Mouse (Mus musculus) MEL (cell line): ENCODE data around the gene Pex10. TPM values are rescaled to one million over a fixed set of nuclear protein-coding genes. Genes with fewer than 3 reads are reported as not detected.

Experiments used
- DNase-seq: peaks from one replicate; pipeline ENCODE4 v3.0.0; 2011; ENCODE audit warnings: low read depth, low spot score
- H3K27ac ChIP-seq: 2 replicates; pipeline ENCODE4 v1.5.1; 2012; ENCODE audit warnings: low read depth, mild to moderate bottlenecking, control low read depth, low read length, moderate library complexity; ENCODE audit not compliant: control insufficient read depth
- H3K27me3 ChIP-seq, 2 experiments: fragments of 150-350 bp in 1 of 2; sonication (generic) in 1 of 2; 2 replicates each; pipeline ENCODE4 v1.6.1; 2012; ENCODE audit warnings: low read length in 2 of 2, mild to moderate bottlenecking in 2 of 2, improper control_type of control experiment in 1 of 2, moderate library complexity in 1 of 2; ENCODE audit not compliant: insufficient read depth in 2 of 2, control insufficient read depth in 1 of 2
- H3K36me3 ChIP-seq, 2 experiments: 2 replicates each; pipeline ENCODE4 v1.6.1; 2012 to 2014; ENCODE audit warnings: low read length in 2 of 2, improper control_type of control experiment in 1 of 2, inconsistent platforms in 1 of 2, mild to moderate bottlenecking in 1 of 2; ENCODE audit not compliant: insufficient read depth in 2 of 2, control insufficient read depth in 1 of 2
- H3K4me1 ChIP-seq, 2 experiments: fragments of 150-350 bp in 1 of 2; sonication (generic) in 1 of 2; 2 replicates each; pipeline ENCODE4 v1.6.1; 2012; ENCODE audit warnings: low read length in 2 of 2, improper control_type of control experiment in 1 of 2, mild to moderate bottlenecking in 1 of 2; ENCODE audit not compliant: insufficient read depth in 2 of 2, control insufficient read depth in 1 of 2
- H3K4me3 ChIP-seq, 2 experiments: fragments of 150-350 bp in 1 of 2; sonication (generic) in 1 of 2; 2 replicates each; pipeline ENCODE4 v1.5.1; 2012; ENCODE audit warnings: low read depth in 2 of 2, low read length in 2 of 2, mild to moderate bottlenecking in 2 of 2, moderate library complexity in 2 of 2, control low read depth in 1 of 2, improper control_type of control experiment in 1 of 2; ENCODE audit not compliant: control insufficient read depth in 1 of 2, insufficient read depth in 1 of 2
- H3K79me2 ChIP-seq: 2 replicates; pipeline ENCODE4 v1.6.1; 2012; ENCODE audit warnings: mild to moderate bottlenecking, low read length, moderate library complexity; ENCODE audit not compliant: control insufficient read depth, poor library complexity, insufficient read depth
- H3K9ac ChIP-seq: 2 replicates; pipeline ENCODE4 v1.6.1; 2012; ENCODE audit warnings: low read depth, mild to moderate bottlenecking, control low read depth, low read length, moderate library complexity; ENCODE audit not compliant: control insufficient read depth, poor library complexity, severe bottlenecking
- H3K9me3 ChIP-seq: fragments of 150-350 bp; sonication (generic); replicated peaks from 2 replicates; pipeline ENCODE4 v1.6.1; 2012; ENCODE audit warnings: mild to moderate bottlenecking, low read length, improper control_type of control experiment, moderate library complexity; ENCODE audit not compliant: insufficient read depth
- CHD1 ChIP-seq: IDR thresholded peaks from 2 replicates; pipeline ENCODE4 v1.6.1; 2012; ENCODE audit warnings: low read depth, mild to moderate bottlenecking, inconsistent platforms, low read length, improper control_type of control experiment
- CHD2 ChIP-seq: IDR thresholded peaks from 2 replicates; pipeline ENCODE4 v1.6.1; 2011; ENCODE audit warnings: low read length, improper control_type of control experiment
- E2F4 ChIP-seq: IDR thresholded peaks from 2 replicates; pipeline ENCODE4 v1.6.1; 2011; ENCODE audit warnings: low read depth, low read length, improper control_type of control experiment, borderline replicate concordance
- ELF1 ChIP-seq: IDR thresholded peaks from 2 replicates; pipeline ENCODE4 v1.6.1; 2014; ENCODE audit warnings: low read depth, mild to moderate bottlenecking, inconsistent platforms, low read length, improper control_type of control experiment, moderate library complexity
- MAFK ChIP-seq: IDR thresholded peaks from 2 replicates; pipeline ENCODE4 v1.6.1; 2011; ENCODE audit warnings: low read depth, mild to moderate bottlenecking, low read length, improper control_type of control experiment, borderline replicate concordance
- MAX ChIP-seq: IDR thresholded peaks from 2 replicates; pipeline ENCODE4 v1.6.1; 2011; ENCODE audit warnings: low read length, improper control_type of control experiment
- MXI1 ChIP-seq: IDR thresholded peaks from 2 replicates; pipeline ENCODE4 v1.6.1; 2011; ENCODE audit warnings: mild to moderate bottlenecking, low read depth, low read length, improper control_type of control experiment
- MYB ChIP-seq: IDR thresholded peaks from 2 replicates; pipeline ENCODE4 v1.6.1; 2011; ENCODE audit warnings: mild to moderate bottlenecking, low read depth, low read length, improper control_type of control experiment
- POLR2A ChIP-seq, 2 experiments: IDR thresholded peaks; 2 replicates each; pipeline ENCODE4 v1.6.1; 2011 to 2012; ENCODE audit warnings: low read length in 2 of 2, mild to moderate bottlenecking in 2 of 2, control low read depth in 1 of 2, improper control_type of control experiment in 1 of 2, low read depth in 1 of 2, moderate library complexity in 1 of 2; ENCODE audit not compliant: control insufficient read depth in 1 of 2, insufficient read depth in 1 of 2, poor library complexity in 1 of 2
- RAD21 ChIP-seq: IDR thresholded peaks from 2 replicates; pipeline ENCODE4 v1.6.1; 2011; ENCODE audit warnings: mild to moderate bottlenecking, low read depth, low read length, improper control_type of control experiment
- RCOR1 ChIP-seq: IDR thresholded peaks from 2 replicates; pipeline ENCODE4 v1.6.1; 2012; ENCODE audit warnings: low read depth, mild to moderate bottlenecking, inconsistent platforms, low read length, improper control_type of control experiment
- TAL1 ChIP-seq: IDR thresholded peaks from 2 replicates; pipeline ENCODE4 v1.6.1; 2012; ENCODE audit warnings: mild to moderate bottlenecking, inconsistent platforms, low read length, moderate library complexity, mixed read lengths
- TCF12 ChIP-seq: IDR thresholded peaks from 2 replicates; pipeline ENCODE4 v1.6.1; 2014; ENCODE audit warnings: low read depth, mild to moderate bottlenecking, inconsistent platforms, low read length, improper control_type of control experiment, moderate library complexity
- UBTF ChIP-seq: IDR thresholded peaks from 2 replicates; pipeline ENCODE4 v1.6.1; 2012; ENCODE audit warnings: low read depth, mild to moderate bottlenecking, inconsistent platforms, low read length, improper control_type of control experiment, moderate library complexity, borderline replicate concordance; ENCODE audit not compliant: insufficient read depth
- USF2 ChIP-seq, 2 experiments: IDR thresholded peaks; 2 replicates each; pipeline ENCODE4 v1.6.1; 2011 to 2012; ENCODE audit warnings: improper control_type of control experiment in 2 of 2, low read length in 2 of 2, borderline replicate concordance in 1 of 2, inconsistent platforms in 1 of 2, low read depth in 1 of 2, mild to moderate bottlenecking in 1 of 2; ENCODE audit not compliant: insufficient read depth in 1 of 2
- ZC3H11A ChIP-seq: IDR thresholded peaks from 2 replicates; pipeline ENCODE4 v1.6.1; 2012; ENCODE audit warnings: low read depth, mild to moderate bottlenecking, inconsistent platforms, low read length, improper control_type of control experiment
- ZMIZ1 ChIP-seq: IDR thresholded peaks from 2 replicates; pipeline ENCODE4 v1.6.1; 2012; ENCODE audit warnings: low read depth, mild to moderate bottlenecking, inconsistent platforms, low read length, improper control_type of control experiment, moderate library complexity
- ZNF384 ChIP-seq: IDR thresholded peaks from 2 replicates; pipeline ENCODE4 v1.6.1; 2012; ENCODE audit warnings: low read depth, mild to moderate bottlenecking, inconsistent platforms, low read length, improper control_type of control experiment
- polyA plus RNA-seq, 2 experiments: library from polyadenylated mRNA; stranded (reverse) in 1 of 2; unstranded in 1 of 2; fragments of >175 nt in 1 of 2; fragments of >200 nt in 1 of 2; gene quantifications; 2 replicates each; pipeline versions ENCODE4 v1.2.1 to v1.2.4; 2012; ENCODE audit warnings: low replicate concordance in 2 of 2, low read depth in 1 of 2; ENCODE audit not compliant: insufficient read length in 2 of 2, insufficient read depth in 1 of 2, missing spikeins in 1 of 2
- total RNA-seq: library from RNA; depleted of rRNA; stranded (reverse); fragments of 300-350 nt; gene quantifications from 2 replicates; pipeline ENCODE4 v1.2.3, GENCODE M21; 2012

Pex10 gene
- total and polyA plus RNA-seq, 3 experiments = 15.8 to 21.8 TPM; not detected in 1

GRCm38 (mm10) chr4:155065970-155066833 is 614 bp upstream of the Pex10 start (continued):
- TF ChIP-seq POLR2A (IDR thresholded peaks at IDR 0.05; ENCODE audit: control insufficient read depth in 1 of 2, insufficient read depth in 1 of 2, low read depth in 1 of 2, low read length in 2 of 2, poor library complexity in 1 of 2) = 0 out of 4 replicates have a peak, but pooled peaks of 1 of the 2 experiments have one; percentile 9
- no peak for TF ChIP-seq CHD2
- TF ChIP-seq ZNF384 = 0 out of 2 replicates have a peak, but pooled peaks have one; percentile 11
- peak; percentile 99 for TF ChIP-seq RAD21

- no peaks in the 10 kb centered on the region for H3K27me3 ChIP-seq
- H3K9ac ChIP-seq = peak overlapping the region; percentile 83; the same call in 1 of the 2 replicates
- H3K4me1 ChIP-seq = peaks cover 0 to 8% of the 10 kb centered on the region in 2 experiments; a peak in 1 of 4 replicates
- peaks cover 9% of the 10 kb centered on the region for H3K79me2 ChIP-seq
- no peak for TF ChIP-seq UBTF
- TF ChIP-seq MXI1 = no peak
- no peak for TF ChIP-seq ZMIZ1
- TF ChIP-seq CHD1 = no peak
- TF ChIP-seq MAX = no peak
- no peak for TF ChIP-seq USF2 (IDR thresholded peaks at IDR 0.05; ENCODE audit: borderline replicate concordance in 1 of 2, insufficient read depth in 1 of 2, low read depth in 1 of 2, low read length in 2 of 2)
- TF ChIP-seq TAL1 = no peak
- no peak for TF ChIP-seq TCF12
- no peak for TF ChIP-seq RCOR1
- TF ChIP-seq ZNF384 = no peak
- no peak for TF ChIP-seq ZC3H11A
- TF ChIP-seq E2F4 = no peak
- no peak for TF ChIP-seq MAFK
- TF ChIP-seq ELF1 = no peak
- TF ChIP-seq MYB = no peak
- peaks cover 2 to 7% of the 10 kb centered on the region in 2 experiments; a peak in 3 of 4 replicates for H3K36me3 ChIP-seq
- no peak overlapping the region for H3K27ac ChIP-seq
- no peak overlapping the region for H3K4me3 ChIP-seq
- DNase-seq = no peak
- H3K9me3 ChIP-seq = no peaks in the 10 kb centered on the region
These were observed 1.6 kb downstream of the Pex10 start for GRCm38 (mm10) chr4:155068357-155068972.
